Mouse (Mus musculus) ES-E14 (cell line): ENCODE results near the gene Vps37c. TPM values are rescaled to one million over a fixed set of nuclear protein-coding genes. Genes with fewer than 3 reads are reported as not detected.

Experiments used
- DNase-seq: peaks from one replicate; pipeline ENCODE4 v3.0.0-alpha.2; 2013; ENCODE audit warnings: low read depth, low spot score
- H3K27ac ChIP-seq: 2 replicates; pipeline ENCODE4 v1.5.1; 2012; ENCODE audit warnings: low read depth, mild to moderate bottlenecking, low read length, moderate library complexity, mixed read lengths; ENCODE audit not compliant: poor library complexity, insufficient read depth, severe bottlenecking
- H3K36me3 ChIP-seq: 2 replicates; pipeline ENCODE4 v1.6.1; 2012; ENCODE audit warnings: mild to moderate bottlenecking, low read length, moderate library complexity, mixed read lengths; ENCODE audit not compliant: control insufficient read depth, poor library complexity, insufficient read depth, severe bottlenecking
- H3K4me1 ChIP-seq, 2 experiments: fragments of 150-350 bp in 1 of 2; sonication (generic) in 1 of 2; 2 replicates each; pipeline ENCODE4 v1.6.1; 2012; ENCODE audit warnings: low read length in 2 of 2, mild to moderate bottlenecking in 1 of 2, mixed read lengths in 1 of 2; ENCODE audit not compliant: control insufficient read depth in 2 of 2, insufficient read depth in 2 of 2, poor library complexity in 1 of 2
- H3K4me3 ChIP-seq, 2 experiments: fragments of 150-350 bp in 1 of 2; sonication (generic) in 1 of 2; 2 replicates each; pipeline ENCODE4 v1.5.1; 2012; ENCODE audit warnings: low read length in 2 of 2, low read depth in 1 of 2, mild to moderate bottlenecking in 1 of 2, mixed read lengths in 1 of 2; ENCODE audit not compliant: insufficient read depth in 1 of 2, poor library complexity in 1 of 2, severe bottlenecking in 1 of 2
- H3K9ac ChIP-seq: 2 replicates; pipeline ENCODE4 v1.6.1; 2012; ENCODE audit warnings: low read depth, mild to moderate bottlenecking, low read length, mixed read lengths; ENCODE audit not compliant: poor library complexity, insufficient read depth, severe bottlenecking
- H3K9me3 ChIP-seq: fragments of 150-350 bp; sonication (generic); 2 replicates; pipeline ENCODE4 v1.6.1; 2012; ENCODE audit warnings: low read depth, mild to moderate bottlenecking, low read length; ENCODE audit not compliant: control insufficient read depth, insufficient read depth
- CHD2 ChIP-seq: IDR thresholded peaks from 2 replicates; pipeline ENCODE4 v1.6.1; 2014; ENCODE audit warnings: mild to moderate bottlenecking, low read depth, low read length, inconsistent platforms
- HCFC1 ChIP-seq: IDR thresholded peaks from 2 replicates; pipeline ENCODE4 v1.6.1; 2012; ENCODE audit warnings: low read length, inconsistent platforms, borderline replicate concordance; ENCODE audit not compliant: insufficient read depth
- MAFK ChIP-seq: IDR thresholded peaks from 2 replicates; pipeline ENCODE4 v1.6.1; 2014; ENCODE audit warnings: mild to moderate bottlenecking, low read depth, low read length, inconsistent platforms; ENCODE audit not compliant: insufficient read depth
- ZC3H11A ChIP-seq: IDR thresholded peaks from 2 replicates; pipeline ENCODE4 v1.6.1; 2012; ENCODE audit warnings: low read depth, mild to moderate bottlenecking, inconsistent platforms, low read length, borderline replicate concordance
- ZNF384 ChIP-seq: IDR thresholded peaks from 2 replicates; pipeline ENCODE4 v1.6.1; 2012; ENCODE audit warnings: low read depth, low read length, inconsistent platforms
- in situ Hi-C, 2 experiments: fragments of 600-800 bp; cut with MboI; formaldehyde crosslinking; loops; one replicate each; pipeline ENCODE4 v1.15.1; 2025; ENCODE audit warnings: low sequenced_read_pairs in 2 of 2, inconsistent platforms in 1 of 2; ENCODE audit not compliant: unreplicated experiment in 2 of 2
- total RNA-seq: library from RNA; depleted of rRNA; stranded (reverse); fragments of 300-350 nt; gene quantifications from 2 replicates; pipeline ENCODE4 v1.2.3, GENCODE M21; 2012

Vps37c gene
- total RNA-seq, 1 experiment, result 6.6 TPM

GRCm38 (mm10) chr19:10691121-10691520 is 2.6 kb downstream of the Vps37c start:
- Histone ChIP-seq H3K9me3 (no peaks in the 10 kb centered on the region), H3K9ac (no peak overlapping the region), H3K36me3 (no peaks in the 10 kb centered on the region), H3K27ac (no peak overlapping the region), H3K4me3 (no peak overlapping the region), H3K4me1 (peaks cover 1 to 6% of the 10 kb centered on the region in 2 experiments; a peak in 2 of 4 replicates)
- TF ChIP-seq CHD2 (no peak), MAFK (no peak), HCFC1 (no peak), ZNF384 (no peak), ZC3H11A (no peak)
- in situ Hi-C loops, result no loop called here
- DNase-seq, result no peak

GRCm38 (mm10) chr19:10691660-10692059 is 3.1 kb downstream of the Vps37c start:
- in situ Hi-C loops, result no loop called here
- no peak overlapping the region for H3K27ac ChIP-seq

GRCm38 (mm10) chr19:10692361-10692760 is 3.8 kb downstream of the Vps37c start:
- Histone ChIP-seq H3K27ac (no peak overlapping the region), H3K9ac (no peak overlapping the region), H3K4me1 (peaks cover 1 to 6% of the 10 kb centered on the region in 2 experiments; a peak in 2 of 4 replicates), H3K9me3 (no peaks in the 10 kb centered on the region), H3K4me3 (no peak overlapping the region), H3K36me3 (no peaks in the 10 kb centered on the region)
- no peak for TF ChIP-seq CHD2
- TF ChIP-seq ZC3H11A, result no peak
- no peak for TF ChIP-seq MAFK
- no peak for TF ChIP-seq ZNF384
- TF ChIP-seq HCFC1, result no peak
- no peak for DNase-seq
- in situ Hi-C loops, result no loop called here

More at GRCm38 (mm10) chr19:10691660-10692059, 3.1 kb downstream of the Vps37c start:
- Histone ChIP-seq H3K9ac (no peak overlapping the region), H3K9me3 (no peaks in the 10 kb centered on the region), H3K4me3 (no peak overlapping the region), H3K4me1 (peaks cover 1 to 6% of the 10 kb centered on the region in 2 experiments; a peak in 2 of 4 replicates), H3K36me3 (no peaks in the 10 kb centered on the region)
- no peak for DNase-seq
- TF ChIP-seq MAFK, result no peak
- no peak for TF ChIP-seq ZC3H11A
- TF ChIP-seq ZNF384, result no peak
- TF ChIP-seq CHD2, result no peak
- TF ChIP-seq HCFC1, result no peak

DNA sequence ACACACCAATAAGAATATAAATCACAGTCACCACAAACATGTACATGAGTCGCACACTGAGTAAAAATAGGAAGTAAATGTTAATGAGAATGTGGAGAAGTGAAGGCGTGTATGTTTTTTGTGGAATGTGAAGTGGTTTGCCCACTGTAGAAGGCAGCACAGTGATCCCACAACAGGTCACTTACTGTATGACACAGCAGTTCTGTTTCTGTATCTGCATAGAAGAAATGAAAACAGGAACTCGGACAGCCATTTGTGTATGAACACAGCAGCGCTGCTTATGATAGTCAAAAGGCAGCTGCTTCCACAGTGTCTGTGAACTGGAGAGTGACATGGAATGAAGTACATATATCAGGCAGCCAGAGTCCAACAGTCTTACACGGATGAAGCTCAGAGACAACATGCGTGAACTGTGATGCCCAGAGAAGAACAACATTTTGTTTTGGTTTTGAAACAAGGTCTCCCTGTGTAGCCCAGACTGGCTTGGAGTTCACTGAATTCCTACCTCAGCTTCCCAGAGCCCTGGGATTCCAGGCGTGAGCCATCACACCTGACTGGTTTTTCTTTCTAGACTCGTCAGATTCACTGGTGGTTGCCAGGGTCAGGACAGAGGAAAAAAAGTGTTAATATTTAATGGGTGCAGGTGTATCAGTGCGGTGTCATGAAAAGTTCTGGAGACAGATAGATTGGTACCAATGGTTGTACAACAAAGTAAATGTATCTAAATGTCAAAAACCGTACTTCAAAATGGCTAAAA is 5.6 kb downstream of the Vps37c start:
- Histone ChIP-seq H3K9me3 (no peaks in the 10 kb centered on the region), H3K9ac (no peak overlapping the region), H3K36me3 (no peaks in the 10 kb centered on the region), H3K27ac (no peak overlapping the region), H3K4me1 (peaks cover 0 to 10% of the 10 kb centered on the region in 2 experiments; a peak in 3 of 4 replicates), H3K4me3 (no peak overlapping the region)
- no peak for DNase-seq
- in situ Hi-C loops, result no loop called here
- TF ChIP-seq HCFC1, result no peak
- TF ChIP-seq MAFK, result no peak
- no peak for TF ChIP-seq CHD2
- no peak for TF ChIP-seq ZNF384
- TF ChIP-seq ZC3H11A, result no peak
